Mouse (Mus musculus) kidney, adult 11 months (tissue): ENCODE results near the gene Cstad.
A peak's percentile ranks its signal among the peaks of the same experiment; 100 is the strongest.

Experiments used
- DNase-seq: peaks from one replicate; pipeline ENCODE4 v3.0.0; 2022

The Cstad gene

GRCm38 (mm10) chr2:30629860-30630259, 35.0 kb downstream of the Cstad start:
- no peak for DNase-seq

DNA sequence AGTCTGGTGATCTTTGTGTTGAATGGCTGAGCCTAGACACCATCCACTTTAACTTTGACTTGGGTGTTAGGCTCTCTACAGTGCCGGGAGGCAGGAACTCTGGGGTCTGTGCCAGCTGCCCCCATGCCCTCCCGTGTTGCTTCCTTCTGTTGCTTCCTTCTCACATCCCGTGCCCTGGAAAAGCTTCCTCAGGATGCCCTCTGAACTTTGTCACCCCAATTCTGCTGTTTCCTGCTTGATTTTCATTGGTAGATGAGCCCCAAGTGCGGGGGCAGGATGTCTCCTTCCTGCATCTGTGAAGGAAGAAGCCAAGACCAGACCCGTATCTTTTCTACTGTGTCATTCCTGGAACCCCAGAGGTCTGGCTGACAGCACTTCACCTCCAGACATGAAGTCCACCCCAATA, 41.4 kb downstream of the Cstad start:
- peak; percentile 69 for DNase-seq

DNA sequence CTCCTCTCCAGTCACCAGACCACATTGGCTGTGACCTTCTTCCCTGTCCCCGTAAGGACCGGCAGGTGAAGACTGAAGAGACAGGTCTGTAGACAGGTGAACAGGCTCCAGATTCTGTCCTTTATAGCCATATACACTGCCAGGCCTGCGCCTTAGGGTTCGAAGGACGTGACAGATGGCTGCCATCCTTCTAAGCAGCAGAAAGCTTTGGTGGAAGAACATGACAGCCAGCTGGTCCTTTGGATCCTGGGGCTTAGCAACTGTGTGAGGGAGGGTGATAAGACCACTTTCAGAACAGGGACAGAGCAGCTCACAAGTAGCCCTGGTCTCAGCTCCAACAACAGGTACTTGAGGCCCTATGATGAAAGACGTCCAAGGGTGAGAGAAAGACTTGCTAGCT, 43.2 kb downstream of the Cstad start:
- no peak for DNase-seq

GRCm38 (mm10) chr2:30640021-30640481, 45.2 kb downstream of the Cstad start:
- DNase-seq = no peak

DNA sequence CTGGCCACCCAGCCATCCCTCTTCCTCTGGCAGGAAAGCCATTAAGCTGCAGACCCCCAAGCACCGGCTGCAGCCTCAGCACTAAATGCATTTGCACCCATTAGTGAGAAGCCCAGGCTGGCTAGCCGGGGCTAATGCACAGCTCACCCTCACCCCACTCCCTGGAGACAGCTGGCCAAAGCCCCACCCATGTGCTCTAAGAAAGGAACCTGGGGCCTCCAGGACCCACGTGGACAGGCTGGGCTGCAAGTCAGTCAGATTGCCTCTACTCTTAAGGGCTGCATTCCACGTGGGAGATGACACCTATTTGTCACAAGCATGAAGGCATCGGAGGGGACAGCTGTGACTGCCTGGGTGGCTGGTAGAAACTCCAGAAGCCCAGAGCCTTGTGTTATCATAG, 48.0 kb downstream of the Cstad start:
- no peak for DNase-seq

DNA sequence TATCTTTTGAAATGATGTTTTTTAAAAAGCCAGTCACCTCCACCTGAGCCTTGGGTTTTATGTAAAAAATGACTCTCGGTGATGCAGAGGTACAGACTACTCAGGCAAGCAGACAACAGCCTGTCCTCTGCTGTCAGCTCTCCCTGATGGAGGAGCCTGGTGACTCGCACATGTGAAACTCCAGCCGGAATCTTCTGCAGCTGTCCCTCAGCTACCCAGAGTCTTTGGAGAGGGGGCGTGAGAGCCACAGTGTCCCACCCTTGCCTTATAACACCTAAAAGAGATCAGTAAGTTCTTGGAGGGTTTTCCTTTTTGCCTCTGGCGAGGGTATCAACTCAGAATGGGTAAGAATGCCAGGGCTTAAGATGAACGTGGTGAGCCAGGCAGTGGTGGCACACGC, 48.6 kb downstream of the Cstad start:
- no peak for DNase-seq

DNA sequence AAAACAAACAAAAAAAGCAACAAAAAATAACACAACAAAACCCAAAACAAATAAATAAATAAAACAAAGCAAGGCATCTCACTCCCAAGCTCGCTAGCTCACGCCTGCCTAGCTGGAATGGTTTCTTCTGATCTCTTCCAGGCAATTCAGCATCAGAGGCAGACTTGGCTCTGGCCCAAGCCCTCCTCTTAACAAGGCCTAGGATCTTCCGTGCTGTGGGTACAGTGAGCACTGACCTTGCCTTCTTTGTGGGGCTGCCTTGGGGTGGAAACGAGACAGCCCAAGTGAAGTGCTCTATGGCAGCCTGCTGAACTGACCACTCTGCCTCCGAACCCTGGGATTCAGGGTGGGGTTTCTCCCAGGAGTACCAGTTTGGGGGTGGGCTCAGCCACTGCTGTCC, 52.0 kb downstream of the Cstad start:
- peak; percentile 47 for DNase-seq

DNA sequence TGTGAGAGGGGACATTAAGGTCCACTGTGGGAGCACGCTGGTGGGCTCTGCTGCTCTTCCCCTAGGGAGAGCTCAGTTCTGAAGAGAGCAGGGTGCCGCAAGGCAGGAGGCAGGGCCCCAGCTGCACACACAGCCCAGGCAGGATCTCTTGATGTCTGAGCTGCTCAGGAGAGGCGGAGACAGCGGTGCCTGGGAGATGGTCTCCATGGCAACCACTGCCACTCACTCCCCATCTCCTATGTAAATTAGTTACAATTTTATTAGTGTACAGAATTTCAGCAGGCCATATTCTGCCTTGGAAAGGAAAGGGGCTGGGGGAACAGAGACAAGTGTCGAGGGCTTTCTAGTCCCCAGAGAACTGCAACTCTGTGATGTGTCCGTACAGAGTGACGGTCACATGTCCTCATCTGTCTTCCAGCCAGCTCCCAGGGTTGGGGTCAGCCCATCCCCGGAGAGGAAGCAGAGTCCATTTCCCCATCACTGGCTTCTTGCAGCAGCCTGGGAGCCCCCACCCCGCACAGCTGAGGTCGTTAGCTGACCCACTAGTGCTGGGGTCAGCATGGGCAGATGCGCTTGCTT, 52.6 kb downstream of the Cstad start:
- peak; percentile 51 for DNase-seq

- DNase-seq = no peak
These were observed 53.1 kb downstream of the Cstad start for GRCm38 (mm10) chr2:30647882-30648494.

GRCm38 (mm10) chr2:30650249-30650648, 55.4 kb downstream of the Cstad start:
- DNase-seq = no peak

- no peak for DNase-seq
These were observed 57.0 kb downstream of the Cstad start for GRCm38 (mm10) chr2:30651831-30652230.

DNA sequence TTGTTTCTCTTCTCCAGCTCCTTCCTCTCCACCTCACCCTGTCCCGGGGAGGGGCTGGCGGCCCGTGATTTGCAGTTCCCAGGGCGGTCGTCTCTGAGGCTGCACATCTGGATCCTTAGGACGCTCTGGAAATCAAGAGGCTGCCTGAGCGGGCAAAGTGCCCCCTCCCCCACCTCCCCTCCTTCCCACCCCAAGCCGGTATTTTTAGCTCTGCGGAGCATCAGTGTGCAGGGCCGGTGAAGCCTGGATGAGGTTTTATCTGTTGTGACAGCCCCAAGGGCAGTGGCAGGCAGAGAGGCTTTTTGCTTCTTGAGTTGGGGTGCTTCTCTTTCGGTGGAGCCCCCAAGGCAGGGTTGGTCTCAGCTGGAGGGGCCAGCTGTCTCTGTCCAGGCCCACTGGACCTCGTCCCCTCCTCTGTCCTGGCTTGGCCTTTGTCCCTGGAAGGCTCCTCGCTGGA, 57.8 kb downstream of the Cstad start:
- DNase-seq = no peak

- DNase-seq = no peak
These were observed 58.2 kb downstream of the Cstad start for GRCm38 (mm10) chr2:30653046-30653445.

DNA sequence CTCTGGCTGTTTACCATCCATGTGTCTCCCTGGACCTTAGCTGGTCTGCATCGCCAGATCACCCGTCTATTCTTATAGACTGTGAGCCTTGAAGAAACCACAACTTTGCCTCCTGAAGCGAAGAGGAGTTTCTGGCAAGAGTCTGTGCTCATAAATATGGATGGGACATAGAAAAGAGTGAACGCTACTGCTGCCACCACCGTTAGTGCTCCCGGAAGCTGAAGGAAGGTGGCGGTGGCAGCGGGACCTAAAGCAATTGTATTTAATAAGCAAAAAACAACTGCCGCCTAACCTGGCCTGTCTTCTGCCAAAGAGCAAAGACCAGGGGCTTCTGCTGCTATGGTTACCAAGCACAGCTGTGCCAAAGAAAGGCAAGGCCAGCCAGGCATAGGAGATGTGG, 59.3 kb downstream of the Cstad start:
- DNase-seq = no peak

- peak; percentile 93 for DNase-seq
These were observed 59.7 kb downstream of the Cstad start for GRCm38 (mm10) chr2:30654582-30654981.

DNA sequence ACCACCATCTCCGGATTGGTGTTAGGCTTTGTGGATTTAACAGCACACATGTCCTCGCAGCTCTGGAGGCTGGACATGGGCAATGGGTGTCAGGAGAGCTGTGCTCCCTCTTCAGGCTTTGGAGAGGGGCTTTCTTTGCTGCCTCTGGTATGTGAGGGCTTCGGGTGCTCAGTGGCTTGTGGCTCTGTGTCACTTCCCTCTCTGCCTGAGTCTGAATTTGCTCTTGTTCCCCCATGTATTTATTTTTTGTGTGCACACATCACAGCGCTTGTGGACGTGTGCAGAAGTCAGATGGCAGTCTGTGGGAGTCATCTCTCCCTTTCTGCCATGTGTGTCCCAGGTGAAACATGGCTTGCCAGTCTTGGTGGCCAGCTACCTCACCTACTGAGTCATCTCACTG, 60.9 kb downstream of the Cstad start:
- no peak for DNase-seq

DNA sequence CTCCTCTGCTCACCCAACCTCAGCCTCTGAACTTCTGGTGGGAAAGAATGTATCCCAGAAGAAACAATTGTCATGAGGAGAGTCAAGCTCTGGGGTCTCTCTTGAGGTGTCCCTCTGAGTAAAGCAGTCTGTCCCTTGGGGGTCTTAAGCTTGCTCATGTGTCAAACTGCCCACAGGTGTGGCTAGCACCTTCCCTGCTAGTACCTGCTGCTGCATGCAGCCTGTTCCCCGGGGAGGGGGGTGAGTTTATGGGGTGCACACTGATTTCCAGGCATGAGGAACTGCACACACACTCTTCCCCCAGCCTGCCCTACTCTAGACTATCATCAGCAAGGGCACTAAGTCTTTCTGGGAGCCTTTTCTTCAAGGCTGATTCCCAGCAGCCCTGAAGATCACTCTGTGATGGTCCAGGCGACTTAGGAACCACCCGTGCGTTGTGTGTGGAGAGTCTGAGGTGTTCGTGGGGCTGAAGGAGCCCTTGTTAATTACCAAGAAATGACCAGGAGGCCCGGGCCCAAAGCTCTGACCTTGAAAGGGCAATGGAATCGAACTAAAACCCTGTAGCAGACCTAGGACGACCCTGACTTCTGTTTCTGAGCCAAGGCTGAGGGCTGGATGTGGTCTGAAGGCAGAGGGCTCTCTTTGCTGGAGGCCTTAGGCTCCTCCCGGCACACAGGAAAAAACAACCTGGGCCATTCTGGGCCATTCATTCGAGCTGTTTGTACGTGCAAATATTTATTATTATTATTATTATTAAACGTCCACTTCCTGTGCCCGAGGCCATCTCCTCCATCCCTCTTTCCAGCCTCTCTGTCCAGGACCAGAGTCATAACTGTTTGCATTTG, 62.1 kb downstream of the Cstad start:
- peak; percentile 44 for DNase-seq

DNA sequence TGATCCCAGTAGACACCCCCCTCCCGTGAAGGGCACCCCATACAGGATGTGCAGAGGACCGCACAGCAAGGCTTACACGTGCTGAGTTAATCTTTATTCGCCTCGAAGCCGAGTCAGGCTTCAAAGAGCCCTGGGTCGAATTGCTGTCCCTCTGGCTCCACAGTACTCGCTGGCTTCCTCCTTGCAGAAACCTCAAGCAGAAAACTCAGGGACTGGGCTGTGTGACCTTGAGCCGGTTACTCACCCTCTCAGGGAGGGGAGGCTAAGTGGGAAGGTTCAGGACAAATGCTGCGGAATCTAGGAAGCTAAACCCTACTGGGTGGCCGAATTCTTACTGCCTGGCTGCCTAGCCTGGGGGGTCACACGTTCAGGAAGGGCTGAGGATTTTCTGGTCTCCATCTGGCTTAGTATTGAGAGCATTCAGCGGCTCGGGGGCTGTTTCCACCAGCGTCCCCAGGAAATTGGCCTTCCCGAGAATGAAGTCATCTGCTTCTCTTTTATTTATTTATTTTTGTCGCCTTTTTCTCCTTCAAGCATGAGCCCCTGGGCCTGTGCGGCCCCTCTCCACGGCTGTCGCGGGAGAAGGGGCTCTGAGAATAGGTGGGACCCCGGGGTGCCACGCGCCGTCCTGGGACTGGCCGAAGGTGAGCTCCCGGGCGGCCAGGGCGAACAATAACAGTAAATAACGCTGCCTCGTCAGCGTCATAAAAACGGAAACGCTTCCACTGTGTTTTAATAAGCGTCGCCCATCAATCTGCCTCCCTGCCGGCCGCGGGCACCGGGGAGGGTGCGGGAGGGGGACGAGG, 63.0 kb downstream of the Cstad start:
- DNase-seq = peak; percentile 91

DNA sequence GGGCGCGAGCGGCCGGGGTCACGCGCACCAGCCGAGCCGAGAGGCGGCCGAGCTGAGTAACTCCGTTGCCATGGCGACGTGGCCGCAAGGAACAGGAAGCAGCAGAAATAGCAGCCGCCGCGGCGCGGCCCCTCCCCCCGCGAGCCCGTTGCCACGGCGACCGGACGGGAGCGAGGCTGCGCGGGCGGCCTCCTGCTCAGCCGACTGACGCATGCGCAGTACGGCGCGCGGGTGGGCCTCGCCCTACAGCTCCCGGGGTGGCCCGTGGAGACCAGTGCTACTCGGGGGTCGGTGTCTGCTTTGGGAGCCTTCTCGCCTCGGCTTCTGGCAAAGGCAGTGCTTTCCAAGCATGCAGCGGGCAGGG, 63.6 kb downstream of the Cstad start:
- peak; percentile 99 for DNase-seq
